Mouse (Mus musculus) spleen, postnatal 10 days (tissue): ENCODE measurements at regions not wholly inside any gene's neighbourhood (a gene's known extent, or its start where the extent isn't known, plus 50 kb on each side); places are given as distances from the start of the nearest gene placed in this dataset.

Experiments used
- DNase-seq, 2 experiments: peaks; one replicate each; pipeline ENCODE4 v3.0.0; 2021 to 2022; ENCODE audit warnings: low spot score in 2 of 2

- DNase-seq, result no peak
Measured at GRCm38 (mm10) chr3:147583697-147584315, 731.6 kb downstream of the Ttll7 start.

- no peak for DNase-seq
Measured at GRCm38 (mm10) chr3:147571850-147572249, 719.7 kb downstream of the Ttll7 start.

GRCm38 (mm10) chr3:147545329-147546006 is 693.3 kb downstream of the Ttll7 start:
- DNase-seq, result no peak

GRCm38 (mm10) chr3:147542285-147542684 is 690.1 kb downstream of the Ttll7 start:
- DNase-seq, result no peak

GRCm38 (mm10) chr3:147537584-147537983 is 685.4 kb downstream of the Ttll7 start:
- DNase-seq, result no peak

- DNase-seq, result no peak
Measured at GRCm38 (mm10) chr3:147532196-147532595, 680.0 kb downstream of the Ttll7 start.

- DNase-seq, result no peak
Measured at GRCm38 (mm10) chr3:147531608-147532180, 679.5 kb downstream of the Ttll7 start.
